Mouse (Mus musculus): ENCODE measurements around the gene Prpf3.
A peak's percentile ranks its signal among the peaks of the same experiment; 100 is the strongest.
"Not testable (repeated sequence)": the region's sequence is repeated elsewhere in the genome, so short reads cannot be mapped to it uniquely, and the experiment has no call there.

Gene Prpf3

GRCm38 (mm10) chr3:95818571-95819288 is 37.0 kb downstream of the Prpf3 start, which contains the start of gene Rprd2:
Gene Rprd2 (minus strand): TSS chr3:95818863.
- DNase-seq, result peak; percentile 78

DNA sequence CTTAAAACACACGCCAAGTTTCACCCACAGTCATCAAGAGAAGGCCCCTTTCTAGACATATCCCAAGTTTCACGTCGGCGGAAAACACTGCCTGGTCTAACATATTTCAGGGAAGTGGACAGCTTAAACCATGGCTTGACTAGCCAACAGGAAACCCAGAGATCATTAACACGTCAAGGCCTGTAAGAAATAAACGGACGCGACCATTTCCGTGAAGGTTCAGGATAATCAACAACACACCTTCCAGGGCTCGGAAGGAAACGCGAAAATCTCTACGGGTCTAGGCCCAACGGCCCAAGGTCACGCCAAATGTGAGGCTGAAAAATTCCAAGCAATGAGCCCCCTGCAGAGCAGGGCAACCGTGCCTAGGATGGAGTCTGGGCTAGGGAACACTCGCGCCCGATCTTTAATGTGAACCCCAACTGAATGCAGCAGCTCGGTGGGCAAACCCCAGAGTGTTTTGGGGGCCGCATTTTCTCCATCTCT is 37.6 kb downstream of the Prpf3 start:
- DNase-seq, result peak; percentile 73

- no peak for DNase-seq
These were observed 39.0 kb downstream of the Prpf3 start for GRCm38 (mm10) chr3:95816681-95817080.

- DNase-seq, result no peak
These were observed 47.3 kb downstream of the Prpf3 start for GRCm38 (mm10) chr3:95808384-95808783.

DNA sequence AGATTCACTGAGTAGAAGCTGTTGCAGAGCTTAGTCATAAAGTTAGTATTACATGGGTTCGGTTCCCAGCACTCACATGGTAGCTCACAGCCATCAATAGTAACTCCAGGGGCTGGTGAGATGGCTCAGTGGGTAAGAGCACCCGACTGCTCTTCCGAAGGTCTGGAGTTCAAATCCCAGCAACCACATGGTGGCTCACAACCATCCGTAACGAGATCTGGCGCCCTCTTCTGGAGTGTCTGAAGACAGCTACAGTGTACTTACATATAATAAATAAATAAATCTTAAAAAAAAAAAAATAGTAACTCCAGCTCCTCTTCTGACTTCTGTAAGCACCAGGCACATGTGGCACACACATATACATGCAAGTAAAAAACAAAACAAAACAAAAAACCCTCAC is 48.1 kb downstream of the Prpf3 start:
- not testable (repeated sequence) for DNase-seq

GRCm38 (mm10) chr3:95806677-95807076 is 49.0 kb downstream of the Prpf3 start:
- DNase-seq, result no peak

DNA sequence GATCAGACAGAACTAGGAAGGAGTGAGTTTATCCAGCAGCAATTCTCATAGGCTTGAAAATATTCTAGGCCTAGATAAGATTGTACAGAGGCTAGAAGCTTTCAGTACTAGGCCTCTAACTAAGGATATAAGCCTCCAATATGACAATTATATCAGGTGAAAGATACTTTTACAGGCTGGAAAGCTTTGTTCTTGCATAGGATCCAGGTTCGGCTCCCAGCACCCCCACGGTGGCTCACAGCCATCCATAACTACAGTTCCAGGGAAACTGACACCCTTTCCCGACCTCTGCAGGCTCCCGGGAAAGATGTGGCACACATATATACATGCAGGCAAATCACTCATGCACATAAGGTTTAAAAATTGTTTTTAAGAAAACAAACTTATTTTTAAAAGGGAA is 51.8 kb downstream of the Prpf3 start:
- no peak for DNase-seq

- no peak for DNase-seq
These were observed 56.9 kb downstream of the Prpf3 start for GRCm38 (mm10) chr3:95798756-95799155.

- DNase-seq, result no peak
These were observed 61.4 kb downstream of the Prpf3 start for GRCm38 (mm10) chr3:95794299-95794698.

GRCm38 (mm10) chr3:95793662-95794061 is 62.0 kb downstream of the Prpf3 start:
- DNase-seq, result no peak

- DNase-seq, result no peak
These were observed 70.2 kb downstream of the Prpf3 start for GRCm38 (mm10) chr3:95785501-95785900.
